Mouse (Mus musculus) limb, embryonic 14.5 days (tissue): ENCODE results near the gene Siglece. TPM values are rescaled to one million over a fixed set of nuclear protein-coding genes. Genes with fewer than 3 reads are reported as not detected.

Experiments
- ATAC-seq: fragments of 200-750 bp; cut with Nextera tagmentation; 2 replicates; pipeline ENCODE4 v1.8.0; 2017; ENCODE audit warnings: low read depth, moderate number of reproducible peaks, moderate TSS enrichment; ENCODE audit not compliant: low FRiP score
- DNase-seq: peaks from one replicate; pipeline ENCODE4 v3.0.0-alpha.2; 2015; ENCODE audit warnings: low spot score
- H3K27ac ChIP-seq: fragments of 300-500 bp; sonication (generic); replicated peaks from 2 replicates; pipeline ENCODE4 v1.5.1; 2014; ENCODE audit warnings: low read depth, mild to moderate bottlenecking, low read length, moderate library complexity, mixed read lengths
- H3K27me3 ChIP-seq: fragments of 300-500 bp; sonication (generic); 2 replicates; pipeline ENCODE4 v1.6.1; 2014; ENCODE audit warnings: low read length, mixed read lengths; ENCODE audit not compliant: control insufficient read depth, insufficient read depth
- H3K36me3 ChIP-seq: fragments of 300-500 bp; sonication (generic); 2 replicates; pipeline ENCODE4 v1.6.1; 2014; ENCODE audit warnings: mild to moderate bottlenecking, low read length, moderate library complexity, mixed read lengths; ENCODE audit not compliant: control insufficient read depth, insufficient read depth
- H3K4me1 ChIP-seq: fragments of 300-500 bp; sonication (generic); 2 replicates; pipeline ENCODE4 v1.6.1; 2014; ENCODE audit warnings: antibody characterized with exemption, low read length, mixed read lengths; ENCODE audit not compliant: control insufficient read depth, insufficient read depth
- H3K4me2 ChIP-seq: fragments of 300-500 bp; sonication (generic); replicated peaks from 2 replicates; pipeline ENCODE4 v1.6.1; 2014; ENCODE audit warnings: low read depth, mild to moderate bottlenecking, low read length, moderate library complexity; ENCODE audit not compliant: severe bottlenecking
- H3K4me3 ChIP-seq: fragments of 300-500 bp; sonication (generic); replicated peaks from 2 replicates; pipeline ENCODE4 v1.5.1; 2014; ENCODE audit warnings: low read length
- H3K9ac ChIP-seq: fragments of 300-500 bp; sonication (generic); 2 replicates; pipeline ENCODE4 v1.6.1; 2014; ENCODE audit warnings: mild to moderate bottlenecking, low read depth, low read length, moderate library complexity; ENCODE audit not compliant: severe bottlenecking
- H3K9me3 ChIP-seq: fragments of 300-500 bp; sonication (generic); 2 replicates; pipeline ENCODE4 v1.6.1; 2016; ENCODE audit warnings: low read length; ENCODE audit not compliant: control insufficient read depth
- POLR2A ChIP-seq: fragments of 200-500 bp; IDR thresholded peaks from 2 replicates; pipeline ENCODE4 v1.8.0; 2012; ENCODE audit warnings: inconsistent platforms, mild to moderate bottlenecking, moderate library complexity, borderline replicate concordance; ENCODE audit not compliant: insufficient read depth, insufficient read length; ENCODE audit errors: extremely low read depth
- WGBS: fragments of 180-500 bp; shearing (Covaris S2); extraction: QIAGEN DNeasy Blood & Tissue Kit; methylation state at CpG from one replicate; pipeline ENCODE4 v1.1.7; 2014; 5-methylcytosine and 5-hydroxymethylcytosine counted together
- polyA plus RNA-seq, 2 experiments: library from polyadenylated mRNA; depleted of rRNA in 1 of 2; stranded (reverse) in 1 of 2; unstranded in 1 of 2; fragments of >200 nt; fragmentation: Nextera tagmentation in 1 of 2; extraction: Ambion mirVana in 1 of 2; gene quantifications; 2 replicates each; pipeline versions ENCODE4 v1.2.1 to v1.2.3; 2012 to 2014

Gene Siglece
- polyA plus RNA-seq, 2 experiments: 0.55 to 0.65 TPM

DNA sequence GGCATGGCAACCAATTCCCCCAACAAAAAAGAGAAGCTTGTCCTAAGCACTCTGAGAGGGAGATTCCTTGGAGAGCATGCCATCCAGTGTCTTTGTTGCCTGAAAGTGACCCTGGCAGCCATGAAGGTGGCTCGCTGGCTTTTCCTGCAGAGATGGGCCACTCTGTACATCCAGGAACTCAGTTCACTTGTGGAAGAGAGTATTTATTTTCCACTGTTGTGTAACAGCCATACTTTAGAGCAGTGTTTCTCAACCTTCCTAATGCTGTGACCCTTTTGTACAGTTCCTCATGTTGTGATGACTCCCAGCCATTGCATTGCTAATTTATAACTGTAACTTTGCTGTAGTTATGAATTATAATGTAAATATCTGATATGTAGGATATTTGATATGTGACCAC is 22.8 kb downstream of the Siglece start:
- no peak overlapping the region for H3K4me2 ChIP-seq
- no peak for DNase-seq
- no peak for TF ChIP-seq POLR2A
- no peaks in the 10 kb centered on the region for H3K27me3 ChIP-seq
- 53% methylated on average over 1 of the region's 1 CpGs for WGBS
- no peak overlapping the region for H3K9ac ChIP-seq
- no peaks in the 10 kb centered on the region for H3K4me1 ChIP-seq
- no peaks in the 10 kb centered on the region for H3K36me3 ChIP-seq
- H3K9me3 ChIP-seq: no peaks in the 10 kb centered on the region
- no peak overlapping the region for H3K4me3 ChIP-seq
- no peak overlapping the region for H3K27ac ChIP-seq
- ATAC-seq: no peak

DNA sequence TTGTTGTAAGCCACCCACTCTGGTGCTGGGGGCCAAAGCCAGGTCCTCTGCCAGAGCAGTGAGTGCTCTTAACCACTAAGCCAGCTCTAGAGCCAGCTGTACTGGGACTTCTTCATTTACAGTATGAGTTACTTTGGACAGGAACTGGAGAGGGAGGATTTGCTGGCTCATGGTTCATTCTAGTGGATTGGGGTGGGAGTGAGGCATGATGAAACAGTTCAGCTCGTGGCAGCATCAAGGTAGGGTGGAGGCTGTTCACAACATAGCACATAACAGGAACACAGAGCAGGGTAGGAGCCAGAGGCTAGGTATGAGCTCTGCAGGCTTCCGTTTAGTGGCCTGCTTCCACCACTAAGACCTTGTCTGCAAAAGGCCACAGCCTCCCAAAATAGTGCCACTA is 23.8 kb downstream of the Siglece start:
- Histone ChIP-seq H3K4me2 (no peak overlapping the region), H3K9ac (no peak overlapping the region), H3K9me3 (no peaks in the 10 kb centered on the region), H3K4me1 (no peaks in the 10 kb centered on the region), H3K4me3 (no peak overlapping the region), H3K27me3 (no peaks in the 10 kb centered on the region), H3K27ac (no peak overlapping the region), H3K36me3 (no peaks in the 10 kb centered on the region)
- no peak for TF ChIP-seq POLR2A
- ATAC-seq (no peak), DNase-seq (no peak)
- WGBS: 53% methylated on average over 2 of the region's 2 CpGs

GRCm38 (mm10) chr7:43634500-43634899 is 25.5 kb downstream of the Siglece start, which contains the start of gene Ceacam18:
Gene Ceacam18 (plus strand): TSS chr7:43634707.
- no peak within 1 kb of the TSS for H3K4me3 ChIP-seq
- DNase-seq: no peak
- no peak within 1 kb of the TSS for H3K27ac ChIP-seq
- TF ChIP-seq POLR2A: no peak
- H3K9ac ChIP-seq: no peak within 1 kb of the TSS
- WGBS: 72% methylated on average over 6 of the region's 6 CpGs
- H3K36me3 ChIP-seq: no peaks in the 10 kb centered on the region
- H3K9me3 ChIP-seq: no peaks in the 10 kb centered on the region
- no peaks in the 10 kb centered on the region for H3K4me1 ChIP-seq
- ATAC-seq: no peak
- H3K27me3 ChIP-seq: no peaks in the 10 kb centered on the region
- no peak within 1 kb of the TSS for H3K4me2 ChIP-seq

DNA sequence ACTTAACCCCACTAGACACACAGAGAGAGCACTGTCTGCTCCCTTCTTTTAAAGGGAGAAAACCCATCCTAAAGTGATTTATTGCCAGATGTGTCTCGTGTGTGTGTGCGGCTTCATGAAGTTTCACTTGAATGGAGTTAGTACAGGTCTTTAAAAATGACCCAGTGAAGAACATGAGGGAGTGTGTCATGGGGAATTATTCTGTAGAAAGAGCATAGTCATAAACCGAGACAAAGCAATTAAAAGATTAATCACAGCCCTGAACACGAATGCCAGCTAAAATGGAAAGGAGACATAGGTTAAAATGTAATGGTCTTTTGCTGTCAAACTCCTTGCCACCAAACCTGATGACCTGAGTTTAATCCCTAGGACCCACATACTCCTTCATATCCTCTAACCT is 26.0 kb downstream of the Siglece start:
- ATAC-seq: no peak
- WGBS: 60% methylated on average over 4 of the region's 4 CpGs
- Histone ChIP-seq H3K27ac (no peak overlapping the region), H3K9me3 (no peaks in the 10 kb centered on the region), H3K36me3 (no peaks in the 10 kb centered on the region), H3K27me3 (no peaks in the 10 kb centered on the region), H3K4me1 (no peaks in the 10 kb centered on the region), H3K4me2 (no peak overlapping the region), H3K4me3 (no peak overlapping the region), H3K9ac (no peak overlapping the region)
- TF ChIP-seq POLR2A: no peak
- DNase-seq: no peak

- no peak for TF ChIP-seq POLR2A
- ATAC-seq: no peak
- H3K36me3 ChIP-seq: no peaks in the 10 kb centered on the region
- H3K9ac ChIP-seq: no peak overlapping the region
- H3K4me2 ChIP-seq: no peak overlapping the region
- H3K27me3 ChIP-seq: no peaks in the 10 kb centered on the region
- no peak overlapping the region for H3K27ac ChIP-seq
- no peaks in the 10 kb centered on the region for H3K4me1 ChIP-seq
- H3K9me3 ChIP-seq: no peaks in the 10 kb centered on the region
- no peak for DNase-seq
- no peak overlapping the region for H3K4me3 ChIP-seq
- 77% methylated on average over 8 of the region's 8 CpGs for WGBS
Observed at GRCm38 (mm10) chr7:43625794-43626422, 34.1 kb downstream of the Siglece start.
